Mouse (Mus musculus) heart, postnatal 14 days (tissue): ENCODE data around the gene Zmynd8. TPM values are rescaled to one million over a fixed set of nuclear protein-coding genes. Genes with fewer than 3 reads are reported as not detected.

Experiments used
- DNase-seq, 2 experiments: peaks; one replicate each; pipeline ENCODE4 v3.0.0; 2021 to 2022
- intact Hi-C: fragments of 180-260 bp; cut with DNase I; formaldehyde crosslinking; loops from one replicate; pipeline ENCODE4 v1.15.1; 2025
- total RNA-seq, 2 experiments: library from RNA; stranded (reverse); gene quantifications; 2 replicates each; pipeline ENCODE4 v1.2.3; 2021

Gene Zmynd8
- total RNA-seq, 2 experiments from 2014 or later = 52.0 to 52.5 TPM

GRCm38 (mm10) chr2:165900351-165901126, 1.7 kb upstream of the Zmynd8 start:
- DNase-seq = no peak
- intact Hi-C loops = loop anchor here (2.0 to 10.0 kb wide), 2 partner anchors 74 to 376 kb away; no protein-coding TSS in a partner anchor

GRCm38 (mm10) chr2:165899923-165900322, 1.1 kb upstream of the Zmynd8 start:
- no peak for DNase-seq
- intact Hi-C loops = loop anchor here (2.0 to 10.0 kb wide), 2 partner anchors 73 to 375 kb away; no protein-coding TSS in a partner anchor

GRCm38 (mm10) chr2:165899474-165899873, 658 bp upstream of the Zmynd8 start:
- no peak for DNase-seq
- intact Hi-C loops = no loop called here

- intact Hi-C loops = no loop called here
- no peak for DNase-seq
These were observed 2.6 kb downstream of the Zmynd8 start for GRCm38 (mm10) chr2:165896171-165896570.

GRCm38 (mm10) chr2:165895687-165896086, 3.1 kb downstream of the Zmynd8 start:
- intact Hi-C loops = no loop called here
- no peak for DNase-seq

- intact Hi-C loops = no loop called here
- DNase-seq = no peak
These were observed 4.3 kb downstream of the Zmynd8 start for GRCm38 (mm10) chr2:165894533-165894932.

- no peak for DNase-seq
- intact Hi-C loops = no loop called here
These were observed 5.6 kb downstream of the Zmynd8 start for GRCm38 (mm10) chr2:165893232-165893631.

GRCm38 (mm10) chr2:165892626-165893025, 6.2 kb downstream of the Zmynd8 start:
- intact Hi-C loops = no loop called here

GRCm38 (mm10) chr2:165890401-165890800, 8.4 kb downstream of the Zmynd8 start:
- intact Hi-C loops = no loop called here

More at GRCm38 (mm10) chr2:165892626-165893025, 6.2 kb downstream of the Zmynd8 start:
- DNase-seq = no peak

GRCm38 (mm10) chr2:165889874-165890273, 8.9 kb downstream of the Zmynd8 start:
- intact Hi-C loops = no loop called here
- no peak for DNase-seq

More at GRCm38 (mm10) chr2:165890401-165890800, 8.4 kb downstream of the Zmynd8 start:
- DNase-seq = no peak

GRCm38 (mm10) chr2:165889266-165889665, 9.6 kb downstream of the Zmynd8 start:
- intact Hi-C loops = no loop called here
- no peak for DNase-seq

- intact Hi-C loops = no loop called here
- DNase-seq = no peak
These were observed 10.0 kb downstream of the Zmynd8 start for GRCm38 (mm10) chr2:165888813-165889221.

- peak; percentile 85 to 86 for DNase-seq
- intact Hi-C loops = no loop called here
These were observed 10.4 kb downstream of the Zmynd8 start for GRCm38 (mm10) chr2:165888396-165888795.

GRCm38 (mm10) chr2:165886857-165887628, 11.8 kb downstream of the Zmynd8 start:
- intact Hi-C loops = no loop called here
- DNase-seq = no peak

- intact Hi-C loops = no loop called here
- DNase-seq = peak; percentile 45 to 59
These were observed 12.3 kb downstream of the Zmynd8 start for GRCm38 (mm10) chr2:165886482-165886856.

- intact Hi-C loops = no loop called here
These were observed 12.9 kb downstream of the Zmynd8 start for GRCm38 (mm10) chr2:165885951-165886320.

GRCm38 (mm10) chr2:165885225-165885950, 13.4 kb downstream of the Zmynd8 start:
- peak; percentile 55 to 65 for DNase-seq
- intact Hi-C loops = no loop called here

More at GRCm38 (mm10) chr2:165885951-165886320, 12.9 kb downstream of the Zmynd8 start:
- no peak for DNase-seq

GRCm38 (mm10) chr2:165884577-165885224, 14.1 kb downstream of the Zmynd8 start:
- peak; percentile 95 to 96 for DNase-seq
- intact Hi-C loops = no loop called here

- DNase-seq = peak; percentile 56 to 68
- intact Hi-C loops = loop anchor here (2.0 kb wide), 1 partner anchor 27 kb away; no protein-coding TSS in a partner anchor
These were observed 14.8 kb downstream of the Zmynd8 start for GRCm38 (mm10) chr2:165883846-165884576.
